Mouse (Mus musculus): ENCODE data around the gene Ybx2.

The Ybx2 gene

GRCm38 (mm10) chr11:69981141-69981762, 45.7 kb downstream of the Ybx2 start, which contains the start of gene Ctdnep1:
TSS of gene Ctdnep1 (plus strand) at chr11:69981156.
- in situ Hi-C loops (cut with MboI; ENCODE audit: unreplicated experiment in 2 of 2): loop anchor here in 1 of 2 experiments (25.0 kb wide), 2 partner anchors 569 to 919 kb away; partner anchors contain the start of genes Borcs6, Kdm6b and Tmem107

- in situ Hi-C loops (cut with MboI; ENCODE audit: unreplicated experiment in 2 of 2): loop anchor here in 1 of 2 experiments (25.0 kb wide), 2 partner anchors 570 to 920 kb away; partner anchors contain the start of genes Borcs6, Kdm6b and Tmem107
These were observed 46.6 kb downstream of the Ybx2 start, which contains the start of gene Elp5 for GRCm38 (mm10) chr11:69982225-69982624. TSS of gene Elp5 (minus strand) at chr11:69982517.

GRCm38 (mm10) chr11:69982877-69983276, 47.3 kb downstream of the Ybx2 start:
- in situ Hi-C loops (cut with MboI; ENCODE audit: unreplicated experiment in 2 of 2): loop anchor here in 1 of 2 experiments (25.0 kb wide), 2 partner anchors 571 to 921 kb away; partner anchors contain the start of genes Borcs6, Kdm6b and Tmem107

GRCm38 (mm10) chr11:69983377-69983776, 47.8 kb downstream of the Ybx2 start:
- in situ Hi-C loops (cut with MboI; ENCODE audit: unreplicated experiment in 2 of 2): loop anchor here in 1 of 2 experiments (25.0 kb wide), 2 partner anchors 571 to 921 kb away; partner anchors contain the start of genes Borcs6, Kdm6b and Tmem107

GRCm38 (mm10) chr11:69984431-69984830, 48.8 kb downstream of the Ybx2 start:
- in situ Hi-C loops (cut with MboI; ENCODE audit: unreplicated experiment in 2 of 2): loop anchor here in 1 of 2 experiments (25.0 kb wide), 2 partner anchors 572 to 922 kb away; partner anchors contain the start of genes Borcs6, Kdm6b and Tmem107

DNA sequence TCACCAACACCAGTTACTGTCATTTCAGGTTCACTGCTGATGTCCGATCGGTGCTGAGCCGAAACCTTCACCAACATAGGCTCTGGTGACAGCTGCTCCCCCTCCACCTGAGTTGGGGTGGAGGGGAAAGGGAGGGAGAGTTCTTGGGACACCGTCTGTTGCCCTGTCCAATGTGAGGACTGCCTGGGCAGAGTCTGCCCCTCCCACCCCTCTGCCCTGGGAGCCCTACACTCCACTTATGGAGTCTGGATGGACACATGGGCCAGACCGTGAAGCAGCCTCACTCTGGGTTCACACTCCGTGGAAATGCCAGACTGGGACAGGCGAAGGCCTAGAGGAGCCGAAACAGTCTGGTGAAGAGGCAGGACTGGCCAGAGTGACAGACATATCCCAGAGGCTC, 54.4 kb downstream of the Ybx2 start:
- in situ Hi-C loops (cut with MboI; ENCODE audit: unreplicated experiment in 2 of 2): loop anchor here in 1 of 2 experiments (25.0 kb wide), 2 partner anchors 578 to 928 kb away; partner anchors contain the start of genes Borcs6, Kdm6b and Tmem107
